Mouse (Mus musculus): ENCODE data around the gene Fam83e. TPM values are rescaled to one million over a fixed set of nuclear protein-coding genes. Genes with fewer than 3 reads are reported as not detected.

The Fam83e gene
- total RNA-seq, 2 experiments from 2014 or later: 0.30 to 0.62 TPM

- DNase-seq: no peak
Measured at GRCm38 (mm10) chr7:45739820-45740219, 18.8 kb downstream of the Fam83e start.

GRCm38 (mm10) chr7:45741308-45741707, 20.3 kb downstream of the Fam83e start:
- no peak for DNase-seq

- no peak for DNase-seq
Measured at GRCm38 (mm10) chr7:45741777-45742176, 20.8 kb downstream of the Fam83e start.

GRCm38 (mm10) chr7:45742338-45742737, 21.3 kb downstream of the Fam83e start:
- DNase-seq: no peak

GRCm38 (mm10) chr7:45744387-45744786, 23.4 kb downstream of the Fam83e start:
- peak; percentile 53 to 58 for DNase-seq

GRCm38 (mm10) chr7:45746518-45746917, 25.5 kb downstream of the Fam83e start:
- no peak for DNase-seq

- DNase-seq: no peak
Measured at GRCm38 (mm10) chr7:45747450-45747849, 26.4 kb downstream of the Fam83e start.

- no peak for DNase-seq
Measured at GRCm38 (mm10) chr7:45748110-45748509, 27.1 kb downstream of the Fam83e start.

- no peak for DNase-seq
Measured at GRCm38 (mm10) chr7:45749401-45749800, 28.4 kb downstream of the Fam83e start.

- no peak for DNase-seq
Measured at GRCm38 (mm10) chr7:45750162-45750561, 29.1 kb downstream of the Fam83e start.

GRCm38 (mm10) chr7:45755703-45756102, 34.7 kb downstream of the Fam83e start:
- DNase-seq: no peak

GRCm38 (mm10) chr7:45759400-45759799, 38.4 kb downstream of the Fam83e start:
- DNase-seq: no peak

- DNase-seq: no peak
Measured at GRCm38 (mm10) chr7:45760151-45760550, 39.1 kb downstream of the Fam83e start.

GRCm38 (mm10) chr7:45765995-45766394, 45.0 kb downstream of the Fam83e start:
- DNase-seq: no peak

GRCm38 (mm10) chr7:45766764-45767163, 45.8 kb downstream of the Fam83e start:
- no peak for DNase-seq

- no peak for DNase-seq
Measured at GRCm38 (mm10) chr7:45767500-45767899, 46.5 kb downstream of the Fam83e start.

- DNase-seq: no peak
Measured at GRCm38 (mm10) chr7:45770427-45771082, 49.5 kb downstream of the Fam83e start.

GRCm38 (mm10) chr7:45771101-45771500, 50.1 kb downstream of the Fam83e start:
- DNase-seq: no peak

GRCm38 (mm10) chr7:45775237-45775636, 54.2 kb downstream of the Fam83e start:
- no peak for DNase-seq

Other genes with a start within 250 kb of the Fam83e start
- not detected for gene Tulp2, start 239.3 kb upstream of the Fam83e start, total RNA-seq (2021)
- 10 to 100 TPM in 1 of 2 experiments, 1 to 10 TPM in 1; 8.7 to 12.3 TPM for gene Gm45808, start 234.4 kb upstream of the Fam83e start, total RNA-seq (2021)
- 10 to 100 TPM in 1 of 2 experiments, 1 to 10 TPM in 1; 7.9 to 13.1 TPM for gene Dhdh, start 232.4 kb upstream of the Fam83e start, total RNA-seq (2021)
- gene Nucb1, start 210.8 kb upstream of the Fam83e start, total RNA-seq (2021): 100 to 1,000 TPM; 129 to 143 TPM
- gene Ppp1r15a, start 194.9 kb upstream of the Fam83e start, total RNA-seq (2021): 10 to 100 TPM; 31.6 to 33.7 TPM
- gene Plekha4, start 194.9 kb upstream of the Fam83e start, total RNA-seq (2021): 1 to 10 TPM; 2.0 to 2.5 TPM
- gene Hsd17b14, start 166.3 kb upstream of the Fam83e start, total RNA-seq (2021): under 1 TPM in 1 of 2 experiments, not detected in 1; 0.41 TPM
- 100 to 1,000 TPM; 225 to 264 TPM for gene Bcat2, start 151.1 kb upstream of the Fam83e start, total RNA-seq (2021)
- gene Fgf21, start 105.7 kb upstream of the Fam83e start, total RNA-seq (2021): not detected
- gene Fut1, start 103.9 kb upstream of the Fam83e start, total RNA-seq (2021): not detected
- gene Izumo1, start 99.4 kb upstream of the Fam83e start, total RNA-seq (2021): under 1 TPM; 0.17 to 0.26 TPM
- gene Rasip1, start 93.7 kb upstream of the Fam83e start, total RNA-seq (2021): 10 to 100 TPM; 21.6 to 26.8 TPM
- gene Mamstr, start 81.2 kb upstream of the Fam83e start, total RNA-seq (2021): 1 to 10 TPM; 2.4 to 2.6 TPM
- under 1 TPM; 0.42 to 0.46 TPM for gene Fut2, start 54.8 kb upstream of the Fam83e start, total RNA-seq (2021)
- not detected for gene Ntn5, start 37.2 kb upstream of the Fam83e start, total RNA-seq (2021)
- gene Sec1, start 26.8 kb upstream of the Fam83e start, total RNA-seq (2021): under 1 TPM; 0.18 to 0.30 TPM
- 1 to 10 TPM; 3.4 to 5.9 TPM for gene Car11, start 21.4 kb upstream of the Fam83e start, total RNA-seq (2021)
- 10 to 100 TPM; 12.1 to 15.0 TPM for gene Dbp, start 16.1 kb upstream of the Fam83e start, total RNA-seq (2021)
- gene Rpl18, start 5.8 kb upstream of the Fam83e start, total RNA-seq (2021): 100 to 1,000 TPM; 574 to 615 TPM
- 10 to 100 TPM; 18.4 to 20.2 TPM for gene Sphk2, start 3.2 kb upstream of the Fam83e start, total RNA-seq (2021)
- gene Spaca4, start 4.6 kb downstream of the Fam83e start, total RNA-seq (2021): not detected
- gene Lmtk3, start 62.5 kb downstream of the Fam83e start, total RNA-seq (2021): not detected
- gene Sult2b1, start 63.5 kb downstream of the Fam83e start, total RNA-seq (2021): not detected
- gene Cyth2, start 93.4 kb downstream of the Fam83e start, total RNA-seq (2021): 10 to 100 TPM; 65.8 to 68.9 TPM
- 1 to 10 TPM; 1.2 to 1.8 TPM for gene Kcnj14, start 103.6 kb downstream of the Fam83e start, total RNA-seq (2021)
- 10 to 100 TPM; 15.0 to 15.2 TPM for gene Grwd1, start 109.7 kb downstream of the Fam83e start, total RNA-seq (2021)
- 100 to 1,000 TPM; 105 to 125 TPM for gene Kdelr1, start 151.6 kb downstream of the Fam83e start, total RNA-seq (2021)
- gene Grin2d, start 157.2 kb downstream of the Fam83e start, total RNA-seq (2021): 1 to 10 TPM; 1.4 to 1.5 TPM
- gene Syngr4, start 175.5 kb downstream of the Fam83e start, total RNA-seq (2021): not detected
- gene Tmem143, start 175.7 kb downstream of the Fam83e start, total RNA-seq (2021): 100 to 1,000 TPM; 124 to 125 TPM
- gene Emp3, start 200.2 kb downstream of the Fam83e start, total RNA-seq (2021): 10 to 100 TPM; 19.1 to 25.0 TPM
- gene Ccdc114, start 202.9 kb downstream of the Fam83e start, total RNA-seq (2021): 1 to 10 TPM in 1 of 2 experiments, under 1 TPM in 1; 0.89 to 1.3 TPM

All from heart, adult 18-20 months (tissue).